Mouse (Mus musculus) lung, embryonic 14.5 days (tissue): Measurements from ENCODE around the gene Lin54. TPM values are rescaled to one million over a fixed set of nuclear protein-coding genes. Genes with fewer than 3 reads are reported as not detected.
"Not testable (repeated sequence)": the region's sequence is repeated elsewhere in the genome, so short reads cannot be mapped to it uniquely, and the experiment has no call there.

Source experiments
- ATAC-seq: fragments of 200-750 bp; cut with Nextera tagmentation; 2 replicates; pipeline ENCODE4 v1.8.0; 2017; ENCODE audit warnings: mild to moderate bottlenecking, moderate TSS enrichment, moderate library complexity; ENCODE audit not compliant: insufficient read depth
- DNase-seq: peaks from one replicate; pipeline ENCODE4 v3.0.0-alpha.2; 2015
- H3K27ac ChIP-seq: fragments of 300-500 bp; sonication (generic); 2 replicates; pipeline ENCODE4 v1.5.1; 2014; ENCODE audit warnings: low read depth, mild to moderate bottlenecking, moderate library complexity
- H3K27me3 ChIP-seq: fragments of 300-500 bp; sonication (generic); 2 replicates; pipeline ENCODE4 v1.6.1; 2014; ENCODE audit warnings: low read length, control low read depth; ENCODE audit not compliant: insufficient read depth
- H3K36me3 ChIP-seq: fragments of 300-500 bp; sonication (generic); 2 replicates; pipeline ENCODE4 v1.6.1; 2014; ENCODE audit warnings: control low read depth; ENCODE audit not compliant: insufficient read depth
- H3K4me1 ChIP-seq: fragments of 300-500 bp; sonication (generic); 2 replicates; pipeline ENCODE4 v1.6.1; 2014; ENCODE audit warnings: antibody characterized with exemption, control low read depth; ENCODE audit not compliant: insufficient read depth
- H3K4me2 ChIP-seq: fragments of 300-500 bp; sonication (generic); 2 replicates; pipeline ENCODE4 v1.6.1; 2014; ENCODE audit warnings: mild to moderate bottlenecking
- H3K4me3 ChIP-seq: fragments of 300-500 bp; sonication (generic); 2 replicates; pipeline ENCODE4 v1.5.1; 2014; ENCODE audit warnings: low read depth, low read length
- H3K9ac ChIP-seq: fragments of 300-500 bp; sonication (generic); 2 replicates; pipeline ENCODE4 v1.6.1; 2014
- H3K9me3 ChIP-seq: fragments of 300-500 bp; sonication (generic); 2 replicates; pipeline ENCODE4 v1.6.1; 2016; ENCODE audit warnings: low read depth, low read length, control low read depth
- CTCF ChIP-seq: IDR thresholded peaks from 2 replicates; pipeline ENCODE4 v1.5.1; 2016; ENCODE audit warnings: antibody characterized with exemption, low read depth
- WGBS: fragments of 180-500 bp; shearing (Covaris S2); extraction: QIAGEN DNeasy Blood & Tissue Kit; methylation state at CpG from one replicate; pipeline ENCODE4 v1.1.7; 2014; 5-methylcytosine and 5-hydroxymethylcytosine counted together
- polyA plus RNA-seq: library from polyadenylated mRNA; unstranded; fragments of >200 nt; fragmentation: Nextera tagmentation; extraction: Ambion mirVana; gene quantifications from 2 replicates; pipeline ENCODE4 v1.2.1, GENCODE M21; 2014

The Lin54 gene
- polyA plus RNA-seq, 1 experiment from 2014 or later = 18.5 TPM

DNA sequence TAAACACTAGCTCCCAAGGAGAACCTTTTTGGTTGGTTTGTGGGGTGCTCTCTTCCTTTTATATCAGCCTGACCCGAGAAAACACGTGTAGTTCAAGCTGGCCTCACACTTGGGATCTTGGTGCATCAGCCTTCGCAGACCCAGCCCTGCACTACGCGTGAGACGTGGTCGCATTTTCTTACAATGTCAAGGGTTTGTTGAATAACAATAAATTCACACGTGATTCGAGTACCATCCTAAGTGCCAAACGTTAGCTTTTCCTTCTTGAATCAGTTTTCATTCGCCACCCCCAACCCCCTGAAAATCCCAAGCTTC is 70.4 kb downstream of the Lin54 start:
- Histone ChIP-seq H3K4me2 (peak overlapping the region; percentile 89), H3K9ac (peak overlapping the region; percentile 97), H3K36me3 (peaks cover 33% of the 10 kb centered on the region), H3K4me3 (peak overlapping the region; percentile 83), H3K27ac (peak overlapping the region; percentile 90), H3K4me1 (peaks cover 15% of the 10 kb centered on the region; the same call in 1 of the 2 replicates), H3K9me3 (no peaks in the 10 kb centered on the region), H3K27me3 (no peaks in the 10 kb centered on the region)
- peak; percentile 34 for DNase-seq
- no peak for TF ChIP-seq CTCF
- peak; percentile 10; the same call in 1 of the 2 replicates for ATAC-seq
- 3% methylated on average over 11 of the region's 11 CpGs for WGBS

DNA sequence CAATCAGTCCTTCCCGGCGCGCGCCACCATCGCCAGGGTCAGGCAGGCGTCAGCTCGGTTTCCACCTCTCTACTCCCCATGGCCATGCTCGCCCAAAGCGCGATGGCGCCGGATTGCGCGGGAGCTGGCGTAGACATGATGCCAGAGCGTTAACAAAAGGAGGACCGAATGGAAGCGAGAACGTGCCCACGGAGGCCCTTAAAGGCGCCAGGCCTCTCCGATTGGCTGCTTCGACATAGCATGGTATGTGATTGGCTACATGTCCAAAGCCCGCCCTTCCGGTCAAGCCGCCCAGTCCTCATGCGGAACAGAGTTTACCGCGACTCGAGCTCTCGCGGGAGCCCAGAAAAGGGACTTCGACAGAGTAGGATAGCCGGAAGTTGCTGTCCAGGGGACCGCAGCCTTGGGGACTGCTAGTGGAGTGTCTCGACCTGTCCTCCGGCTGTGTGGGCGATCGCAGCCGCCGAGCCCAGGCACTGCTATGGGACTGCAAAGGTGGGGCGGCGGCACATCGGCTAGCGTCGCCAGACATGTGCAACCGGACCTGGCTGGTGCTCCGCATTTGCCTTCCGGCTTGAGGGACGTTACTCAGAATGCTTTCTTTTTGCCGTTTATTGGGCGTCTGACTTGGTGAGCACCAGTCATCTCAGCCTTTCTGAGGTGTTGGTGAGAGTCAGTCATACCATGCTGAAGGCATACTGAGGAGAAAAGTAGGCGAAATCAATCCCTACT is 70.9 kb downstream of the Lin54 start:
- no peak for TF ChIP-seq CTCF
- Histone ChIP-seq H3K4me1 (peaks cover 15% of the 10 kb centered on the region; the same call in 1 of the 2 replicates), H3K4me3 (peak overlapping the region; percentile 83), H3K9me3 (no peaks in the 10 kb centered on the region), H3K9ac (peak overlapping the region; percentile 97), H3K27me3 (no peaks in the 10 kb centered on the region), H3K4me2 (peak overlapping the region; percentile 89), H3K27ac (peak overlapping the region; percentile 90), H3K36me3 (peaks cover 38% of the 10 kb centered on the region)
- under 1% methylated on average over 53 of the region's 53 CpGs for whole genome bisulfite sequencing
- peak; percentile 99 for ATAC-seq
- DNase-seq = peak; percentile 99

DNA sequence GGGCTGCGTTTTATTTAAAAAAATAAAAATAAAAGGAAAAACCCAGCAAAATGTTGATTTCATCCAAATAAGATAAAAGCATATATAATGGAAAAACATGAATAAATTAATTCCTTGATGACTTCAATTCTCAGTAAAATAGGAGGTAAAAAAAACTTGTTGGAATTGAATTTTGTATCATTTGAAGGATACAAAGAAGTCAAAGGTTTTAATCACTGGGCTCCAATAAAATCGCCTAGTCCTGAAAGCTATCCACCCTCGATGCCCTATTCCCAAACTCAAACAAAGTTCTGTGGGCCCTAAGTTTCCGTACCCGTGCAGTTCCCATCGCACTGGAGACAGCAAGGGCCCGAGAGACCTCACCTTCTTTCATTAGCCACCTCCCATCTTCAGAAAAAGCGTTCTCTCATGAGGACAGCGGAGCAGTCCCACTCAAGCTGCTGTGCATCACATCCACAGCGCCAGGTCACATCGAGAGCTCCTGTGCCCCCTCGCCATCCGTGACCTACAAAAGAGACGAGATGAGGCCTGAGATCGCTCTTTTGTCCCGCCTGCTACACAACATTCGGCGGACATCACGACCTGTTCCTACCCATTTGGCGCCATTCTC is 71.6 kb downstream of the Lin54 start:
- Histone ChIP-seq H3K4me3 (peak overlapping the region; percentile 83), H3K9me3 (no peaks in the 10 kb centered on the region), H3K9ac (peak overlapping the region; percentile 97), H3K36me3 (peaks cover 45% of the 10 kb centered on the region), H3K27ac (peak overlapping the region; percentile 89), H3K4me1 (peaks cover 18% of the 10 kb centered on the region; the same call in 1 of the 2 replicates), H3K4me2 (peak overlapping the region; percentile 89), H3K27me3 (no peaks in the 10 kb centered on the region)
- no peak for TF ChIP-seq CTCF
- ATAC-seq (peak; percentile 54), DNase-seq (no peak)
- WGBS = under 1% methylated on average over 20 of the region's 20 CpGs

DNA sequence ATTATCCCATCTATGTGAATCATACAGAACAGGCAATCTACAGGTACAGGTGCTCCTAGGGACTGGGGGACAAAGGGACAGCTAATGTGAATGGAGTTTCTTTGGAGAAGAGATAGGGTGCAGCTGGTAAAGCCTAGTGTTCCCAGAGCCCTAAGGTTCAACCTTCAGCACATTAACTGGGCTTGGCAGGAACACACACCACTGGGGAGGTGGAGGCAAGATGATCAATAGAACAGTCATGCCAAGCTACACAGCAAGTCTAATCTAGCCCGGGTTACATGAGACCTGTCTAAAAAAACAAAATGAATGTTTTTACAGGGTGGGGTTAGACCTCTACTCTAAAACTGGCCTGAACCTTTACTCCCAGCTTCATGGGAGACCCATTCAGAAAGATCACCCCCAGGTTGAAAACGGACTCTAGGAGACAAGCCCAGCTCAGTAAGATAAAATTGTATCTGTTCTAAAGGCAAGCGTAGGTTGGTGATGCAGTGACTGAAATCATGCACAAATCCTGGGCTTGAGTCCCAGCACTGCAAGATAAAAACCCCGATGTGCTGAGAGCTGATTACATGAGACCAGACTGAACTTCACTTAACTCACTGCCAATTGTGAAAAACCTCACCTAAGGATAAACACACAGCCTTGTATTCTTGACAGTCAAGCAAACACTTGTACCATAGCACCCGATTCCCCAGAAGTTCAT is 72.3 kb downstream of the Lin54 start:
- Histone ChIP-seq H3K27ac (no peak overlapping the region), H3K4me2 (peak overlapping the region; percentile 89), H3K9me3 (no peaks in the 10 kb centered on the region), H3K9ac (peak overlapping the region; percentile 97), H3K4me1 (peaks cover 18% of the 10 kb centered on the region; the same call in 1 of the 2 replicates), H3K4me3 (peak overlapping the region; percentile 83), H3K27me3 (no peaks in the 10 kb centered on the region), H3K36me3 (peaks cover 52% of the 10 kb centered on the region)
- TF ChIP-seq CTCF = no peak
- no peak for ATAC-seq
- 2% methylated on average over 5 of the region's 5 CpGs for WGBS
- DNase-seq = peak; percentile 38

DNA sequence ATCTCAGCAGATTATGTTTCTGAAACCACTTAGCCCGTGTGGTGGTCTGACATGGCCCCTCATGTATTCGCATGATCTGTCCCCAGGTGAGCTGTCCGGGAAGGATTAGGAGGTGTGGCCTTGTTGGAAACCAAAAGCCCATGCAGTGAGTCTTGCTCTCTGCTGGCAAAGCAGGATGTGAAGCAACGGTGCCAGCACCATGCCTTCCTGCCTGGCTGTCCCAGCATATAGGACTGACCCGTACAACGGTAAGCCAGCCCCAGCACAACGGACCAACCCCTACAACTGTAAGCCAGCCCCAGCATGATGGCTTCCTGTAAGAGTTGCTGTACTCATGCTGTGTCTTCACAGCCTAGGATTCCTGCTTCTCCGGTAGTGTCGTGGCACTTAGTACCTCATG is 73.2 kb downstream of the Lin54 start:
- Histone ChIP-seq H3K4me3 (peak overlapping the region; percentile 83), H3K9ac (peak overlapping the region; percentile 97), H3K27me3 (no peaks in the 10 kb centered on the region), H3K36me3 (peaks cover 61% of the 10 kb centered on the region), H3K4me2 (peak overlapping the region; percentile 89), H3K9me3 (no peaks in the 10 kb centered on the region), H3K27ac (no peak overlapping the region), H3K4me1 (peaks cover 21% of the 10 kb centered on the region; the same call in 1 of the 2 replicates)
- ATAC-seq = no peak
- DNase-seq = no peak
- WGBS = 42% methylated on average over 9 of the region's 9 CpGs
- TF ChIP-seq CTCF = no peak

DNA sequence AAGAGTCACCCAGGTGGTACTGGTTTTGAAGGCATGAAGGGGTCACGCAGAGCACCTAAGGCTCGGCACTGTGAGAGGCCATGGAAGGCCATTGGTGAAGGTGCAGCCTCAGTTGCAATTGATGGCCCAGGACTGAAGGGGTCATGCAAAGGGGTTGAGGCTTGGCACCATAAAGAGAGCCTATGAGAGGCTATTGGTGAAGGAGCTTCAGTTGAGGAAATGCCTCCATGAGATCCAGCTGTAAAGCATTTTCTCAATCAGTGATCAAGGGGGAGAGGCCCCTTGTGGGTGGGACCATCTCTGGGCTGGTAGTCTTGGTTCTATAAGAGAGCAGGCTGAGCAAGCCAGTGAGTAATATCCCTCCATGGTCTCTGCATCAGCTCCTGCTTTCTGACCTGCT is 74.6 kb downstream of the Lin54 start:
- not testable (repeated sequence) for DNase-seq, H3K27ac ChIP-seq, H3K9ac ChIP-seq, H3K4me2 ChIP-seq, ATAC-seq, H3K27me3 ChIP-seq, H3K4me3 ChIP-seq, H3K9me3 ChIP-seq
- H3K4me1 ChIP-seq = peaks cover 21% of the 10 kb centered on the region; the same call in 1 of the 2 replicates
- peaks cover 75% of the 10 kb centered on the region for H3K36me3 ChIP-seq
- WGBS = 84% methylated on average over 2 of the region's 2 CpGs

DNA sequence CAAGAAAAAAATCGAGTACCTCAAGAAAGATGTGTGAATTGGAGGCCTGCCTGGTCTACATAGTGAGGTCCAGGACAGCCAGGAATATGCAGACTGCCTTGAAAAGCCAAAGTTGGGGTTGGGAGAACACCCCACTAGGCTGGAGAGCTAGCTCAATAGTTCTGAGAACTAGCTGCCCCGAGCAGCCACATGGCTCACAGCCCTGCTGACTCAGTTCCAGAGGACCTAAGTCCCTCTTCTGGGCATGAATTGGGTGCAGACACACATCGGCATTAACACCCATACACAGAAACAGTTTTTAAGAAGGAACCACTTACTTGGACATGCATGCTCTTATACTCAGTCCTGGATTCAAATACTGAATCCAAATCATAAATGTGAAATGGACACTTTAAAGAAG is 76.2 kb downstream of the Lin54 start:
- WGBS = 76% methylated on average over 3 of the region's 3 CpGs
- H3K36me3 ChIP-seq = peaks cover 91% of the 10 kb centered on the region
- no peak overlapping the region for H3K27ac ChIP-seq
- H3K27me3 ChIP-seq = no peaks in the 10 kb centered on the region
- DNase-seq (no peak), ATAC-seq (no peak)
- peak overlapping the region; percentile 3; the same call in 1 of the 2 replicates for H3K4me3 ChIP-seq
- no peaks in the 10 kb centered on the region for H3K9me3 ChIP-seq
- H3K4me2 ChIP-seq = peak overlapping the region; percentile 46
- TF ChIP-seq CTCF = no peak
- H3K9ac ChIP-seq = peak overlapping the region; percentile 9
- peaks cover 17% of the 10 kb centered on the region; the same call in 1 of the 2 replicates for H3K4me1 ChIP-seq
